Mouse (Mus musculus): ENCODE measurements at regions not wholly inside any gene's neighbourhood (a gene's known extent, or its start where the extent isn't known, plus 50 kb on each side); places are given as distances from the start of the nearest gene placed in this dataset.
A peak's percentile ranks its signal among the peaks of the same experiment; 100 is the strongest.
"Not testable (repeated sequence)": the region's sequence is repeated elsewhere in the genome, so short reads cannot be mapped to it uniquely, and the experiment has no call there.

DNA sequence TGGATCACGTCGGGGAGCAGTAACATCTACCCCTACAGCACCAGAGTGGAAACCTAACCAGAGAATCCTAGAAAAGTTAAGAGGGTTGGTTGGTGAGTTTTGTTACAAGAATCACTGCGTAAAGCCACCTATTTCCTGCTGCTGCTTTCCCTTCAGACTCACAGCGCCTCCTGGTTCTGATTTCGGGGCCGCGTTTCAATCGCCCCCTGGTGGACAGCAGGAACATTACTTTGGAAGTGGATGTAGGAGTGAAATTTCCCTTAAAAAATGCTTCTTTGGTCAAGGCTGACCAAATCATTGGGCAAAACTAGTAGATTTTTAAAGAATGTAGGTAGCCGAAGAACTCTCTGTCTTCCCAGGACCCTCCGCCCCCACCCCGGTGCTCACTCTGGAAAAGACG, 606.3 kb upstream of the Gm19410 start:
- Histone ChIP-seq H3K36me3 (ENCODE audit: control insufficient read depth, insufficient read depth, low read length) (no peaks in the 10 kb centered on the region), H3K27me3 (ENCODE audit: control insufficient read depth, insufficient read depth, low read length) (no peaks in the 10 kb centered on the region), H3K4me1 (ENCODE audit: control insufficient read depth, insufficient read depth, insufficient read length) (no peaks in the 10 kb centered on the region), H3K27ac (ENCODE audit: insufficient read depth, low read length) (no peak overlapping the region), H3K4me3 (ENCODE audit: extremely low read depth, insufficient read depth, insufficient read length) (no peak overlapping the region)
- peak; percentile 15 to 51 for DNase-seq (ENCODE audit: low read depth in 1 of 2, low spot score in 2 of 2)
- TF ChIP-seq POLR2A (IDR thresholded peaks at IDR 0.05; ENCODE audit: low read depth, low read length) (no peak), CTCF (IDR thresholded peaks at IDR 0.05; ENCODE audit: extremely low read depth, insufficient read depth, insufficient read length, insufficient replicate concordance) (peak; percentile 84; the same call in 1 of the 2 replicates)
- 24% methylated on average over 12 of the region's 12 CpGs for WGBS

DNA sequence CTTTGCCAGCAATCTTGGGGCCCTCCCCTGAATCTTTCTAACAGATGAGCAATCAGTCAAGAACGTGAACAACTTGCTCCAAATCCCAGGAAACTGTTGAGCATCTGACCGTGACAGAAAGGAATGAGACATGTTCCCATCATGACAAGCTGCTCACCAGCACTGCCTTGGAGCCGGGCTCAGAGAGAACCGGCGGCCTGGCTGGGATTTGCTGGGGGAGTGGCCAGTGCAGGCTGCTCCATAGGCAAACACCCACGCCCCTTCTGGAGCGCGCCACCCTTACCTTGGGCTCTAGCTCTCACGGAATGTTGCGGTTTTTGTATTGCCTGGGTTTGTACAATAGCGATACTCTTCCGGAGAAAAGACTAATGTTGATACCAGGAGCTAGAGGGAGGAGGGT, 605.4 kb upstream of the Gm19410 start:
- TF ChIP-seq POLR2A (IDR thresholded peaks at IDR 0.05; ENCODE audit: low read depth, low read length) (no peak), CTCF (IDR thresholded peaks at IDR 0.05; ENCODE audit: extremely low read depth, insufficient read depth, insufficient read length, insufficient replicate concordance) (no peak)
- no peak overlapping the region for H3K4me3 ChIP-seq (ENCODE audit: extremely low read depth, insufficient read depth, insufficient read length)
- no peaks in the 10 kb centered on the region for H3K27me3 ChIP-seq (ENCODE audit: control insufficient read depth, insufficient read depth, low read length)
- no peaks in the 10 kb centered on the region for H3K36me3 ChIP-seq (ENCODE audit: control insufficient read depth, insufficient read depth, low read length)
- no peak overlapping the region for H3K27ac ChIP-seq (ENCODE audit: insufficient read depth, low read length)
- no peak for DNase-seq (ENCODE audit: low read depth in 1 of 2, low spot score in 2 of 2)
- H3K4me1 ChIP-seq (ENCODE audit: control insufficient read depth, insufficient read depth, insufficient read length), result no peaks in the 10 kb centered on the region
- 92% methylated on average over 12 of the region's 12 CpGs for WGBS

DNA sequence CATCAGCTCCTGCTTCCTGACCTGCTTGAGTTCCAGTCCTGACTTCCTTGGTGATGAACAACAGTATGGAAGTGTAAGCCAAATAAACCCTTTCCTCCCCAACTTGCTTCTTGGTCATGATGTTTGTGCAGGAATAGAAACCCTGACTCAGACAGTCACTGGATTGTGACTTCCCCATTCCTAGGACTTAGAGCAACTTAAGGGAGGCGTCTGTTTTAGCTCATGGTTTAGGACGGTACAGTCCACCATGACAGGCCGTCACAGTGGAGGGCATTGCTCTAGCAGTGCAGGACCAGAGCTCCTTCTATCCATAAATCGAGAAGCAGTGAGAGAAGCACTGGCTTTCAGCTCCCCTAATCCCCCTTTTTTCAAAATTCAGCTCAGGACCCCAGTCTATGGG, 603.4 kb upstream of the Gm19410 start:
- WGBS, result 85% methylated on average over 4 of the region's 4 CpGs
- H3K4me1 ChIP-seq (ENCODE audit: control insufficient read depth, insufficient read depth, insufficient read length); H3K4me3 ChIP-seq (ENCODE audit: extremely low read depth, insufficient read depth, insufficient read length); H3K36me3 ChIP-seq (ENCODE audit: control insufficient read depth, insufficient read depth, low read length); H3K27ac ChIP-seq (ENCODE audit: insufficient read depth, low read length); H3K27me3 ChIP-seq (ENCODE audit: control insufficient read depth, insufficient read depth, low read length); DNase-seq (ENCODE audit: low read depth in 1 of 2, low spot score in 2 of 2): not testable (repeated sequence)

DNA sequence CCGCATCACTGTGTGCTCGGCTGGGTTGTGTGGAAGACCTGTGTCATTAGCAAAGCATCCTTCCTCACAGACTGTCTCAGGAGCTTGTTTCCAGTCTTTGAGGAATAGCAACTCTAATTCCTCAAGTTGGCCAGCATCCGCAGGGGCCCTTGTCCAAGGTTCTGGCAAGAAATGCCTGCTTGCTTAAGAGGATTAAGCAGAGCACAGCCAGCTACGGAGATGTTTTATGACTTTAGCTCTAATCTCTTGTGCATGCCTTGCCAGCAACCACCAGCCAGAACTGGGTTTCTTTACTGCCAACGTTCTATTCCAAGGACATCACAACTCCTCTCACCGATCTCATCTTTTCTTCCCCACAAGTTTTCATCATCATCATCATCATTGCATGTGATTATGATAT, 599.0 kb upstream of the Gm19410 start:
- Histone ChIP-seq H3K4me3 (ENCODE audit: extremely low read depth, insufficient read depth, insufficient read length) (no peak overlapping the region), H3K27me3 (ENCODE audit: control insufficient read depth, insufficient read depth, low read length) (no peaks in the 10 kb centered on the region), H3K4me1 (ENCODE audit: control insufficient read depth, insufficient read depth, insufficient read length) (no peaks in the 10 kb centered on the region), H3K36me3 (ENCODE audit: control insufficient read depth, insufficient read depth, low read length) (no peaks in the 10 kb centered on the region), H3K27ac (ENCODE audit: insufficient read depth, low read length) (no peak overlapping the region)
- WGBS, result 92% methylated on average over 6 of the region's 6 CpGs
- no peak for DNase-seq (ENCODE audit: low read depth in 1 of 2, low spot score in 2 of 2)
- no peak for TF ChIP-seq CTCF (IDR thresholded peaks at IDR 0.05; ENCODE audit: extremely low read depth, insufficient read depth, insufficient read length, insufficient replicate concordance)

DNA sequence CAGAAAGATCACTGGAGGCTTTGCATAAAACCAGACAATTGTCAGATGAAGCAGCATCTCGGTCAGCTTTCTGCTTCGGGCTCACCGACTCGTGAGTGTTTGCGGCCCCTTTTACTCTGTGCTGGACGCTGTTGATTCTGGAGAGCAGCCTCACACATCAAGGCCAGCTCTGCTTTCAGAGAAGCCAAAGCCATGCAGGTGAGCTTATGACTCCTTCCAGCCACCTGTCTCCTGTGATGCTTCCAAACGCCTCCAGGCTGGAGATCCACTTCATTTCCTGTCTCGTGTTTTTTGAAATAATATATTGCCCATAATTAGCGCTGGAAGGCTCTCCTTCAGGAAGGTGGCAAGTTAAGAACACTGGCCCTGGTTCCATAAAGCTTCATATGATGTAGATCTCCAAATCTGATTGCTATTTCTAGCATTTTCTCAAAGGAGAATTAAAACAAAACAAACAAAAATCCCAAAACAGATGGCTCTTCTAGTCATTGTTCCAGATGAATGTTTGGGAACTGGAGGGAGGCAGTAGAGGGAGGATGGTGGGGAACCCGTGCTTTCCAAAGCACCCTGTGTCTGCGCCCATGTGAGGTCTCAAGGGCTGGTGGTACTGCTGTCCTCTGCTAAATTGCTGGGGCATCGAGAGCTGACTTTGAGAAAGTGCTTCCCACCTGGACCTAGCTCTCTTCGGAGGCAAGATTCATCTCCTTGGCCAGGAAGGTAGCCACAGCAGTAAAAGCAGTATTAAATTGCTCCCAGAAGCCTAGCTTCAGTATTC, 593.9 kb upstream of the Gm19410 start:
- H3K36me3 ChIP-seq (ENCODE audit: control insufficient read depth, insufficient read depth, low read length), result no peaks in the 10 kb centered on the region
- no peak for DNase-seq (ENCODE audit: low read depth in 1 of 2, low spot score in 2 of 2)
- TF ChIP-seq POLR2A (IDR thresholded peaks at IDR 0.05; ENCODE audit: low read depth, low read length), result no peak
- no peak for TF ChIP-seq CTCF (IDR thresholded peaks at IDR 0.05; ENCODE audit: extremely low read depth, insufficient read depth, insufficient read length, insufficient replicate concordance)
- H3K27me3 ChIP-seq (ENCODE audit: control insufficient read depth, insufficient read depth, low read length), result no peaks in the 10 kb centered on the region
- H3K4me1 ChIP-seq (ENCODE audit: control insufficient read depth, insufficient read depth, insufficient read length), result no peaks in the 10 kb centered on the region
- no peak overlapping the region for H3K27ac ChIP-seq (ENCODE audit: insufficient read depth, low read length)
- H3K4me3 ChIP-seq (ENCODE audit: extremely low read depth, insufficient read depth, insufficient read length), result no peak overlapping the region
- 90% methylated on average over 13 of the region's 13 CpGs for WGBS

DNA sequence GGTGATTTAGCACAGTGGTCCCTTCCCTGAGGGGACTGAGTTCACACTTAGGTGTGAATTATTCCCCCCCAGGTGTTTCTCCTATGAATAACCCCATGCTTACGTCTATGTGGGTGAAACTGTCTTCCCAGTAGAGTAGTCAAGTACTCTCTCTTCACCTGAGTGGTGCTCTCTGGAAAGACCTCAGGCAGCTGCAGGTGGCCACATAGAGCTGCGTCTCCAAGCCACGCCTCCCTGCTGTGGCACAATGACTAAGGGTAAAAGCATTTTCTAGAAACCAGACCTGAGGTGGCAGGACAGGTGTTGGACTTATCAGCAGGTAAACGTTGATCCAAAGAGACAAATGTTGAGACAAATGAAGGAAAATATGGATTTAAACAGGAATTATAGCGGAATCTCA, 588.3 kb upstream of the Gm19410 start:
- Histone ChIP-seq H3K4me3 (ENCODE audit: extremely low read depth, insufficient read depth, insufficient read length) (no peak overlapping the region), H3K4me1 (ENCODE audit: control insufficient read depth, insufficient read depth, insufficient read length) (no peaks in the 10 kb centered on the region), H3K27me3 (ENCODE audit: control insufficient read depth, insufficient read depth, low read length) (no peaks in the 10 kb centered on the region), H3K27ac (ENCODE audit: insufficient read depth, low read length) (no peak overlapping the region), H3K36me3 (ENCODE audit: control insufficient read depth, insufficient read depth, low read length) (no peaks in the 10 kb centered on the region)
- TF ChIP-seq POLR2A (IDR thresholded peaks at IDR 0.05; ENCODE audit: low read depth, low read length), result no peak
- DNase-seq (ENCODE audit: low read depth in 1 of 2, low spot score in 2 of 2), result no peak
- 69% methylated on average over 5 of the region's 5 CpGs for WGBS

DNA sequence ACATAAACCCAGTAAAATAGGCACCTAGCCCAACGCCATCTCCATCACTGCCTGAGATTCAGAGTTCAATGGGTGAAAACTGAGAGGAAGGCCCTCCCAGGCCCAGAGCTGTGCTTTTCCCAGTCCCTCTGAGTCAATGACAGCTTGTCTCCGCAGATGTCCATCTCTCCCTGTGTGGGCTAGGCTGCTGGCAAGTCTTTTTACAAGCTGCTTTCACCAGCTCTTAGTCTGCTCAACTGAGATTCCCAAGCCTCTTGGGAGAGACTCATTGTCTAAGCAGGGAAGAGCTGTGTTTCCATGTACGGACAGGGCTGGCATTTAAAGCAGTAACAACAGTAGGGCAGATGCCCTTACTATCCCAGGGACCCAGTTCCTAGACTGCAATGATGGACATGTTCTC, 585.5 kb upstream of the Gm19410 start:
- H3K36me3 ChIP-seq (ENCODE audit: control insufficient read depth, insufficient read depth, low read length), result no peaks in the 10 kb centered on the region
- no peak overlapping the region for H3K4me3 ChIP-seq (ENCODE audit: extremely low read depth, insufficient read depth, insufficient read length)

More for the DNA sequence above, 585.5 kb upstream of the Gm19410 start:
- Histone ChIP-seq H3K27ac (ENCODE audit: insufficient read depth, low read length) (no peak overlapping the region), H3K4me1 (ENCODE audit: control insufficient read depth, insufficient read depth, insufficient read length) (no peaks in the 10 kb centered on the region), H3K27me3 (ENCODE audit: control insufficient read depth, insufficient read depth, low read length) (no peaks in the 10 kb centered on the region)
- DNase-seq (ENCODE audit: low read depth in 1 of 2, low spot score in 2 of 2), result no peak
- no peak for TF ChIP-seq POLR2A (IDR thresholded peaks at IDR 0.05; ENCODE audit: low read depth, low read length)
- no peak for TF ChIP-seq CTCF (IDR thresholded peaks at IDR 0.05; ENCODE audit: extremely low read depth, insufficient read depth, insufficient read length, insufficient replicate concordance)
- WGBS, result 94% methylated on average over 3 of the region's 3 CpGs
